Mouse (Mus musculus): ENCODE results near the gene Thra. TPM values are rescaled to one million over a fixed set of nuclear protein-coding genes. Genes with fewer than 3 reads are reported as not detected.

The Thra gene
- polyA plus RNA-seq, 1 experiment from 2014 or later = 41.5 TPM

DNA sequence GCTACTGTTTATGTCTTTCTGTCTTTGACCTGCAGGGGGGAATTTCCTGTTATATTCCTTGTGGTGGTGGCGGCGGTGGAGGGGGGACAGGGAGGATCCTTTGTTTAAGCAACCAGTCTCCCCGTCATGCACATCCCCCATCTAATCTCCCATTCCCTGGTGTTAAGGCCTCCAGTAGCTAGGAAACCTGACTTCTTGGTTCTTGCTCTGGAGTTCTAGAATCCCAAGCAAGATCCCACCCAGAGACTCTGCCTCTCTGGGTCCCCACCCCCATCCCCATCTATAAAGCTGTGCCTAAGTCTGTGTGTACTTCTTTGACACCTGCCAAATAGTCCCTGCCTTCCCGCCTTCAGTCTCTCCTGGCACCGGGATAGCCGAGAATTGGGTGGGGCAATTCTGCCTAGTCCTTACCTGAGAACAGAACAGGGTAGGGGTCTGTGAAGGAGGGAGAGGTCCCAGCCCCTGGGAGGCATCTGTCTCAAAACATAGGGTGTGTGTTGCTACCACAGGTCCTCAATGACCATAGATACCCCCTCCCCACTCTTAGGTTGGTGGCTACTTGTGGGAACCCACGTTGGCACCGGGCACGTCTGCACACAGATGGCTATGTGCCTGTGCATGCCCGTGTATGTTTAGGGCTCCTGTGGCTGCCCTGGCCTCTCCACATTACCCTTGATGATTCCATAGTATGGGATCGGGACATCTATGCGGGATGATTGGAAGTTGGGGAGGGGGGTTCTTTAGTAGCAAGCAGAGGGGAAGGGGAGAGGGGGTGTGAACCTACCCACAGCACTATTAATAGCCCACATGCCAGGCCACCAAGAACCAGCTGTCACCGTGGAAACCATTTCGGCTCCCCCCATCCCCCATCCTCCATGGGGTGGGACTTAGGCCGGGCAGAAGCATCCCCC, 8.3 kb downstream of the Thra start:
- Histone ChIP-seq H3K9me3 (ENCODE audit: control insufficient read depth, low read length) (no peaks in the 10 kb centered on the region), H3K4me1 (ENCODE audit: control insufficient read depth, insufficient read depth, low read length) (peaks cover 96% of the 10 kb centered on the region), H3K36me3 (ENCODE audit: control insufficient read depth, insufficient read depth, low read length) (0 out of 2 replicates have a peak, but pooled peaks cover 5% of the 10 kb centered on the region), H3K4me3 (ENCODE audit: low read length) (peak overlapping the region; percentile 34), H3K27me3 (replicated peaks; ENCODE audit: control insufficient read depth, insufficient read depth, low read length) (no peaks in the 10 kb centered on the region), H3K4me2 (ENCODE audit: low read depth, low read length) (peak overlapping the region; percentile 61), H3K27ac (ENCODE audit: low read length) (peak overlapping the region; percentile 97), H3K9ac (ENCODE audit: low read depth, low read length) (peak overlapping the region; percentile 66)
- WGBS = 14% methylated on average over 15 of the region's 15 CpGs
- ATAC-seq = no peak

DNA sequence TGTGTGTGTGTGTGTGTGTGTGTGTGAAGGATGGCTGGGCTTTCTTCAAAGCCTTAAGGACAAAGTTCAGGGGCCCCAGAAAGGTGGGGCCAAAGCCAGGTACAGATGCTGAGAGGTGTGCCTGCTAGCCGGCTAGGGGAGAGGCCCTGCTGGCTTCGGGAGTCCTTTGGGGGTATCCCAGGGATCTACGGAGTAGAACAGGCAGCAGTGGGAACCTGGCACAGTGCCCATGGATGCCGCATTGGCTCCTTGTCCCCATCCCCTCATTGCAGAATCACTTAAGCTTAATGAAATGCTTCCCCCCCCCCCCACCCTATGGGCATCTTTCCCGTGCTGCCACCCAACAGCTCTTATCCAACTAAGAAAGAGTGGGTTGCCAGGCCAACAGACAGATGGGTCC, 9.3 kb downstream of the Thra start:
- H3K36me3 ChIP-seq (ENCODE audit: control insufficient read depth, insufficient read depth, low read length) = 0 out of 2 replicates have a peak, but pooled peaks cover 6% of the 10 kb centered on the region
- H3K4me2 ChIP-seq (ENCODE audit: low read depth, low read length) = peak overlapping the region; percentile 61
- H3K9me3 ChIP-seq (ENCODE audit: control insufficient read depth, low read length) = no peaks in the 10 kb centered on the region
- H3K27ac ChIP-seq (ENCODE audit: low read length) = peak overlapping the region; percentile 97
- peaks cover 96% of the 10 kb centered on the region for H3K4me1 ChIP-seq (ENCODE audit: control insufficient read depth, insufficient read depth, low read length)
- H3K27me3 ChIP-seq (replicated peaks; ENCODE audit: control insufficient read depth, insufficient read depth, low read length) = no peaks in the 10 kb centered on the region
- 26% methylated on average over 5 of the region's 5 CpGs for WGBS
- peak overlapping the region; percentile 66 for H3K9ac ChIP-seq (ENCODE audit: low read depth, low read length)
- no peak overlapping the region for H3K4me3 ChIP-seq (ENCODE audit: low read length)
- peak; percentile 8; the same call in 1 of the 2 replicates for ATAC-seq

DNA sequence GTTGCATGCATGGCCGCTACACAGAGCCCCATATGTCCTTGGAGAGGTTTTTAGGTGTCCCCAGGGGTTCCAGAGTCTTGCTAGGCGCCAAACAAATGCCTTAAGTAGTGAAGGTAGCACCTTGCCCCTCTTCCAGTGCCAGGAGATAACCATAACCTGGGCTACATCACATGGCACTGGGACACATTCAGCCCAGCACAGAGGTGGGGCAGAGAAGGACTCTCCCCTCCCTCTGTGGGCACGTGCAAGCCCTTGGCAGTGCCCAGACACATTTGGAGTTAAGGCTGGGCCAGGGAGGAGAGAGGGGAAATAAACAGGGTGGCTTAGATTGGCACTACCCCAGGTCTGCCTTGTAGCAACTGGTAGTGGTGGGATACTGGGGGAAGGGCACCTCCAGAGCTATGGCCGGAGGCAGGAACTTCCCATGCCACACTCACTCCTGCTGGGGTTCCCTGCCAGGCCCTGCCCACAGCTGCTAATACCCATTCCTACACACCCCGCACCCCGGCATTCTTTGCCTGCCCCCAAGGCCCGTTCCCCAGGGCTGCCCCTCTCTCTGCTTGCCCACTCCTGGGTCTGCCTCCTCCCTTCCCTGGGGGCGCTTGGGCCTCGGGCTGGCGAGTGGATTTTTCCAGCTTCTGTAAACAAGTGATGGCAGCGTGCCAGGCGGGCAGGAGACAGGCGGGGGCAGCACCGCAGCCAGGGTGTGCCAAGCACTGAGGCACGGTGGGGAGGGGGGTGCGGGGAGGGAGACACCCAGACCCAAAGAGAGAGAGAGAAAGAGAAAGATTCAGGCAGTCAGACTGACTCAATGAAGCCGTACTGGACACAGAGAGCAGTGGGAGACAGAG, 10.1 kb downstream of the Thra start:
- peak overlapping the region; percentile 61 for H3K4me2 ChIP-seq (ENCODE audit: low read depth, low read length)
- peak; percentile 6 for ATAC-seq
- H3K4me1 ChIP-seq (ENCODE audit: control insufficient read depth, insufficient read depth, low read length) = peaks cover 94% of the 10 kb centered on the region
- H3K27ac ChIP-seq (ENCODE audit: low read length) = peak overlapping the region; percentile 97
- H3K9ac ChIP-seq (ENCODE audit: low read depth, low read length) = peak overlapping the region; percentile 66
- H3K27me3 ChIP-seq (replicated peaks; ENCODE audit: control insufficient read depth, insufficient read depth, low read length) = no peaks in the 10 kb centered on the region
- H3K9me3 ChIP-seq (ENCODE audit: control insufficient read depth, low read length) = no peaks in the 10 kb centered on the region
- peak overlapping the region; percentile 29 for H3K4me3 ChIP-seq (ENCODE audit: low read length)
- WGBS = 18% methylated on average over 17 of the region's 17 CpGs
- 0 out of 2 replicates have a peak, but pooled peaks cover 6% of the 10 kb centered on the region for H3K36me3 ChIP-seq (ENCODE audit: control insufficient read depth, insufficient read depth, low read length)

DNA sequence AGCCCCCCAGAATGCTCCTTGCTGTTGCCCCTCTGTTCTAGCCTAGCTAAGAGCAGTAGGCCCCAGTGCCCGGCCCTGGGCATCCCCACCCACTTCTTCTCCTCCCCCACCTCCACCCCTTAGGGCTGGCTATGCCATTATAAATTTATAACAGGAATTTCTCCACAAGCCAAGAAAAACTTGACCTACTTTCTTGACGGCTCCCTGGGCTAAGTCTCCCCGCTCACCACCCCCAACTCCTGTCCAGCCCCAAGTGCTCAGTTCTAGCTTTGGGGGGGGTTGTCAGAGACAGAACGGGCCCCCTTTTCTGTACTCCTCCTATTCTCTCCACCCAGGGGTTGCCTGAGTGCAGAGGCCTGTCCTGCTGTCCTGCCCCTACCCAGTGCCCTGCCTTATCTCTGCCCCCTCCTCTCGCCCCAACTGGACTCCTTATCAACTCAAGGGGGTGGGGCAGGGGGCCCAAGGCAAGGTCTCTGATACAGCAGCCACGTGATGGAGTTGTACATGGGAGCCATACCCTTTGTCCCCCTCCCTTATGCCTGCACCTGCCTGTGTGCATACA, 10.9 kb downstream of the Thra start:
- H3K9ac ChIP-seq (ENCODE audit: low read depth, low read length) = peak overlapping the region; percentile 66
- H3K36me3 ChIP-seq (ENCODE audit: control insufficient read depth, insufficient read depth, low read length) = 0 out of 2 replicates have a peak, but pooled peaks cover 8% of the 10 kb centered on the region
- WGBS = 14% methylated on average over 6 of the region's 6 CpGs
- ATAC-seq = peak; percentile 81
- H3K4me2 ChIP-seq (ENCODE audit: low read depth, low read length) = peak overlapping the region; percentile 61
- H3K27me3 ChIP-seq (replicated peaks; ENCODE audit: control insufficient read depth, insufficient read depth, low read length) = no peaks in the 10 kb centered on the region
- H3K4me1 ChIP-seq (ENCODE audit: control insufficient read depth, insufficient read depth, low read length) = peaks cover 94% of the 10 kb centered on the region
- peak overlapping the region; percentile 97 for H3K27ac ChIP-seq (ENCODE audit: low read length)
- H3K9me3 ChIP-seq (ENCODE audit: control insufficient read depth, low read length) = no peaks in the 10 kb centered on the region
- peak overlapping the region; percentile 29 for H3K4me3 ChIP-seq (ENCODE audit: low read length)

DNA sequence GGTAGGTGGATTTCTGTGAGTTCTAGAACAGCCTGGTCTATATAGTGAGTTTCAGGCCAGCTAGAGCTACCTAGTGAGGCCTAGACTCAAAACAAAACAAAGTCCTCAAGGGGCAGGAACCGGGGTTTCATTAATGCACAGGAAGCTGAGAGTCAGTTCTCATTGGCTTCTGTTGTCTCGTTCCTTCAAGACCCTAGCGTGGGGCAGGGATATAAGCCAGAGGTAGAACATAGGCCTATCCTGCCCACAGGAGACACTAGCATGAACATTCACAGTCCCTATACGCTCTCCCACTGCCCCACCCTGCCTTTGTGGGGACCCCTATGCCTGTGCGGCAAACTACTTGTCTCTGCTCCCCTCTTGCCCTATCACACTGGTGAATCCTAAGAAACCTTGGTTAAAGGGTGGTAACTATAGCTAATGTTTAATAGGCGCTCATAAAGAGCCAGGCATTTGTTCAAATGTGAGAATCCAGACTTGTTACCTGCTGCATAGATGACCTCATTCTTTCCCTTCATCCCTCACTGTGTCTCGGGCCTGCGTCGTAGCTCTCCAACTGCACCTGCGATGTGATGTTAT, 12.2 kb downstream of the Thra start:
- Histone ChIP-seq H3K4me3 (ENCODE audit: low read length) (peak overlapping the region; percentile 11; the same call in 1 of the 2 replicates), H3K4me2 (ENCODE audit: low read depth, low read length) (peak overlapping the region; percentile 61), H3K27ac (ENCODE audit: low read length) (peak overlapping the region; percentile 97), H3K36me3 (ENCODE audit: control insufficient read depth, insufficient read depth, low read length) (peaks cover 11% of the 10 kb centered on the region; the same call in 1 of the 2 replicates), H3K9ac (ENCODE audit: low read depth, low read length) (peak overlapping the region; percentile 52), H3K9me3 (ENCODE audit: control insufficient read depth, low read length) (no peaks in the 10 kb centered on the region), H3K4me1 (ENCODE audit: control insufficient read depth, insufficient read depth, low read length) (peaks cover 85% of the 10 kb centered on the region), H3K27me3 (replicated peaks; ENCODE audit: control insufficient read depth, insufficient read depth, low read length) (no peaks in the 10 kb centered on the region)
- WGBS = 59% methylated on average over 10 of the region's 10 CpGs
- ATAC-seq = no peak

DNA sequence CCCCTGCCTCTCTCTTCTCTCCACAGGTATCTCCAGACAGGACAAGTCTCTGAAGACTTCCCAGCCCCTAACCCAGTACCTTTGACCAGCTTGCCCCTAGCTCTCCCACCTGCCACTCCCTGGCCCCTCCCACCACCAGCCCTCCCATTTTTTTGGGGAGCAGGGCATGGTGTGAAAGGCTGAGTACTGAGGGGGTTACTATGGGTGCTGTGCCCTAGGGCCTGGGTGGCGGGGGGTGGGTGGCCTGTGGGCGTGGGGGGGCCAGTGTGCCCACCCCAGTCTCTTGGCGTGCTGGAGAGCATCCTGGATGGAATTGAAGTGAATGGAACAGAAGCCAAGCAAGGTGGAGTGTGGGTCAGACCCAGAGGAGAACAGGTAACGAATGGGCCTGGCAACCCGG, 12.8 kb downstream of the Thra start:
- Histone ChIP-seq H3K4me1 (ENCODE audit: control insufficient read depth, insufficient read depth, low read length) (peaks cover 79% of the 10 kb centered on the region), H3K4me3 (ENCODE audit: low read length) (no peak overlapping the region; the same call in 1 of the 2 replicates), H3K9me3 (ENCODE audit: control insufficient read depth, low read length) (no peaks in the 10 kb centered on the region), H3K27me3 (replicated peaks; ENCODE audit: control insufficient read depth, insufficient read depth, low read length) (no peaks in the 10 kb centered on the region), H3K9ac (ENCODE audit: low read depth, low read length) (peak overlapping the region; percentile 52), H3K36me3 (ENCODE audit: control insufficient read depth, insufficient read depth, low read length) (peaks cover 13% of the 10 kb centered on the region; the same call in 1 of the 2 replicates), H3K4me2 (ENCODE audit: low read depth, low read length) (peak overlapping the region; percentile 61), H3K27ac (ENCODE audit: low read length) (peak overlapping the region; percentile 97)
- WGBS = 91% methylated on average over 5 of the region's 5 CpGs
- no peak for ATAC-seq

DNA sequence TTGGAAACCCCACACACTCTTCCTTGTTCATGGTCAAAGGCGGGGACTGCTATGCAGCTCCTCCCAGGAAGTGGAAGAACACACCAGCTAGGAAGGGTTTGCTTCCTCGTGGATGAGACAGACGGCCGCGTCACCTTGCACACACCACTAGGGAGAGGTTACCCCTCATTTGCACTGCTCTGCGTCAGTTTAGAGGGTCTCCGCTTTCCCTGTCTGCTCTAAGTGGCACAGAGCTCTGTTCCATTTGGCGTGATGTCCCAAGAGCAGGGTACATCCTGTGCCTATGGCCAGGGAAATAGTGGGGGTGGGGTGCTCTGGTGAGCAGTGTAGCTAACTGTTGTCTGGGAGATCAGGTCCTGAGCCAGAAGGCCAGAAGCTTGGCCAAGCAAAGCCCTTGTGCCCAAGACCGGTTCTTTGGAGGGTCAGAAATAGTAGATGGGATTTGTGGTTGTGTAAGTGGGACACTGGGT, 13.7 kb downstream of the Thra start:
- Histone ChIP-seq H3K4me1 (ENCODE audit: control insufficient read depth, insufficient read depth, low read length) (peaks cover 70% of the 10 kb centered on the region), H3K9me3 (ENCODE audit: control insufficient read depth, low read length) (no peaks in the 10 kb centered on the region), H3K36me3 (ENCODE audit: control insufficient read depth, insufficient read depth, low read length) (peaks cover 14% of the 10 kb centered on the region; the same call in 1 of the 2 replicates), H3K27ac (ENCODE audit: low read length) (peak overlapping the region; percentile 97), H3K4me2 (ENCODE audit: low read depth, low read length) (peak overlapping the region; percentile 61), H3K4me3 (ENCODE audit: low read length) (no peak overlapping the region), H3K9ac (ENCODE audit: low read depth, low read length) (peak overlapping the region; percentile 50), H3K27me3 (replicated peaks; ENCODE audit: control insufficient read depth, insufficient read depth, low read length) (no peaks in the 10 kb centered on the region)
- WGBS = 54% methylated on average over 9 of the region's 9 CpGs
- no peak for ATAC-seq

DNA sequence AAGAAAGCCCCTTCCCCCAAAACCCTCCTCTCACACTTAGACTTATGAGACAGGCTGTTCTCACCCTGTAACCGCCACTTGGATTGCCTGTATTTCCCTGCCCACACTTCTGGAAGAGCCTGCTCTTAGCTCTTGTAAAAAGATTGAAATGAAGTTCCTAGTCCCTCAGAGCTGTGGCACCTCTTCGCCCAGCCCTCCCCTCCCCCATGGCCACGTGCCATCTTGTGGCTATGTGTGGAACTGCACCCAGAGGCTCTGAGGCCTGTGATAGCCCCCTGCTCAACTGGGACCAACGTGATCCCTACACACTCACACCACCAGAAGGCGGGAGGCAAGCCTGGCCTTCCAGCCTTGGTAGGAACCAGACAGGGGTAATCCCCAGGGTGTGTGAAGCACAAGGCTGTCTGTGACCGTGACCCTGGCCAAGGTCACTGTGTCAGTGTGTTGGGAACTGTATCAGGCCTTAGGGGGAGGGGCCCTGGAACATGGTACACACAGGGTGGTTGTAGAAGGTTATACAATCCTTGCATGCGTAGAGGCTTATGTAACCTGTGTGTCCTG, 14.3 kb downstream of the Thra start:
- Histone ChIP-seq H3K9me3 (ENCODE audit: control insufficient read depth, low read length) (no peaks in the 10 kb centered on the region), H3K4me2 (ENCODE audit: low read depth, low read length) (peak overlapping the region; percentile 61), H3K36me3 (ENCODE audit: control insufficient read depth, insufficient read depth, low read length) (peaks cover 14% of the 10 kb centered on the region; the same call in 1 of the 2 replicates), H3K27me3 (replicated peaks; ENCODE audit: control insufficient read depth, insufficient read depth, low read length) (no peaks in the 10 kb centered on the region), H3K27ac (ENCODE audit: low read length) (peak overlapping the region; percentile 97), H3K9ac (ENCODE audit: low read depth, low read length) (peak overlapping the region; percentile 50), H3K4me3 (ENCODE audit: low read length) (no peak overlapping the region), H3K4me1 (ENCODE audit: control insufficient read depth, insufficient read depth, low read length) (peaks cover 65% of the 10 kb centered on the region)
- 21% methylated on average over 7 of the region's 7 CpGs for WGBS
- no peak for ATAC-seq

All from intestine, embryonic 16.5 days (tissue).